Mouse (Mus musculus) splenic B cell, adult 2 months (primary cell): ENCODE results near the gene Cdk13.

Source experiments
- DNase-seq: peaks from one replicate; pipeline ENCODE4 v3.0.0-alpha.2; 2011; ENCODE audit warnings: low read depth, low spot score
- H3K27me3 ChIP-seq: 2 replicates; pipeline ENCODE4 v1.6.1; 2012; ENCODE audit warnings: mild to moderate bottlenecking, low read length, moderate library complexity, mixed read lengths; ENCODE audit not compliant: control insufficient read depth, poor library complexity, insufficient read depth, severe bottlenecking
- H3K36me3 ChIP-seq: 2 replicates; pipeline ENCODE4 v1.6.1; 2012; ENCODE audit warnings: mild to moderate bottlenecking, low read length, moderate library complexity, mixed read lengths; ENCODE audit not compliant: control insufficient read depth, poor library complexity, insufficient read depth, severe bottlenecking

Gene Cdk13

GRCm38 (mm10) chr13:17701322-17701721 is 103.6 kb downstream of the Cdk13 start:
- DNase-seq, result no peak
- Histone ChIP-seq H3K36me3 (no peaks in the 10 kb centered on the region), H3K27me3 (no peaks in the 10 kb centered on the region)

- no peak for DNase-seq
- Histone ChIP-seq H3K27me3 (no peaks in the 10 kb centered on the region), H3K36me3 (no peaks in the 10 kb centered on the region)
Observed at GRCm38 (mm10) chr13:17700090-17700715, 104.7 kb downstream of the Cdk13 start.

- DNase-seq, result peak; percentile 19
- H3K27me3 ChIP-seq, result no peaks in the 10 kb centered on the region
- no peaks in the 10 kb centered on the region for H3K36me3 ChIP-seq
Observed at GRCm38 (mm10) chr13:17695898-17696580, 108.9 kb downstream of the Cdk13 start.

- Histone ChIP-seq H3K27me3 (no peaks in the 10 kb centered on the region), H3K36me3 (no peaks in the 10 kb centered on the region)
- peak; percentile 100 for DNase-seq
Observed at GRCm38 (mm10) chr13:17694911-17695699, 109.8 kb downstream of the Cdk13 start, which contains the start of the genes Mplkip and Sugct. Gene Mplkip (plus strand): TSS chr13:17695192. Gene Sugct (minus strand): TSS chr13:17695553.

GRCm38 (mm10) chr13:17694414-17694813 is 110.5 kb downstream of the Cdk13 start:
- no peaks in the 10 kb centered on the region for H3K27me3 ChIP-seq
- no peak for DNase-seq

GRCm38 (mm10) chr13:17693816-17694215 is 111.1 kb downstream of the Cdk13 start:
- peak; percentile 7 for DNase-seq
- Histone ChIP-seq H3K27me3 (no peaks in the 10 kb centered on the region), H3K36me3 (no peaks in the 10 kb centered on the region)

More at GRCm38 (mm10) chr13:17694414-17694813, 110.5 kb downstream of the Cdk13 start:
- H3K36me3 ChIP-seq, result no peaks in the 10 kb centered on the region

- DNase-seq, result no peak
- Histone ChIP-seq H3K27me3 (no peaks in the 10 kb centered on the region), H3K36me3 (no peaks in the 10 kb centered on the region)
Observed at GRCm38 (mm10) chr13:17691436-17691835, 113.5 kb downstream of the Cdk13 start.

- no peak for DNase-seq
- Histone ChIP-seq H3K36me3 (no peaks in the 10 kb centered on the region), H3K27me3 (no peaks in the 10 kb centered on the region)
Observed at GRCm38 (mm10) chr13:17690686-17691085, 114.2 kb downstream of the Cdk13 start.

GRCm38 (mm10) chr13:17689461-17689860 is 115.4 kb downstream of the Cdk13 start:
- Histone ChIP-seq H3K27me3 (no peaks in the 10 kb centered on the region), H3K36me3 (no peaks in the 10 kb centered on the region)
- no peak for DNase-seq

- Histone ChIP-seq H3K27me3 (no peaks in the 10 kb centered on the region), H3K36me3 (no peaks in the 10 kb centered on the region)
- DNase-seq, result no peak
Observed at GRCm38 (mm10) chr13:17671122-17671521, 133.8 kb downstream of the Cdk13 start.

- H3K36me3 ChIP-seq, result no peaks in the 10 kb centered on the region
- DNase-seq, result no peak
- no peaks in the 10 kb centered on the region for H3K27me3 ChIP-seq
Observed at GRCm38 (mm10) chr13:17667380-17667779, 137.5 kb downstream of the Cdk13 start.
